Mouse (Mus musculus) forebrain, embryonic 11.5 days (tissue): Measurements from ENCODE around the gene Il17ra. TPM values are rescaled to one million over a fixed set of nuclear protein-coding genes. Genes with fewer than 3 reads are reported as not detected.
A peak's percentile ranks its signal among the peaks of the same experiment; 100 is the strongest.

ENCODE experiments used
- ATAC-seq: fragments of 200-750 bp; cut with Nextera tagmentation; replicated peaks from 2 replicates; pipeline ENCODE4 v1.8.0; 2017; ENCODE audit warnings: moderate TSS enrichment; ENCODE audit not compliant: low FRiP score
- DNase-seq: peaks from one replicate; pipeline ENCODE4 v3.0.0-alpha.2; 2017; ENCODE audit warnings: low spot score
- H3K27ac ChIP-seq: fragments of 300-500 bp; sonication (generic); 2 replicates; pipeline ENCODE4 v1.5.1; 2014; ENCODE audit warnings: low read depth, low read length
- H3K27me3 ChIP-seq: fragments of 300-500 bp; sonication (generic); 2 replicates; pipeline ENCODE4 v1.6.1; 2014; ENCODE audit warnings: mild to moderate bottlenecking, low read length, mixed read lengths; ENCODE audit not compliant: control insufficient read depth, insufficient read depth
- H3K36me3 ChIP-seq: fragments of 300-500 bp; sonication (generic); 2 replicates; pipeline ENCODE4 v1.6.1; 2014; ENCODE audit warnings: mild to moderate bottlenecking, low read length, moderate library complexity, mixed read lengths; ENCODE audit not compliant: control insufficient read depth, insufficient read depth
- H3K4me1 ChIP-seq: fragments of 300-500 bp; sonication (generic); replicated peaks from 2 replicates; pipeline ENCODE4 v1.6.1; 2014; ENCODE audit warnings: low read length, mixed read lengths; ENCODE audit not compliant: control insufficient read depth, insufficient read depth
- H3K4me2 ChIP-seq: fragments of 300-500 bp; sonication (generic); 2 replicates; pipeline ENCODE4 v1.6.1; 2014; ENCODE audit warnings: low read depth, mild to moderate bottlenecking, low read length, moderate library complexity, mixed read lengths; ENCODE audit not compliant: severe bottlenecking
- H3K4me3 ChIP-seq: fragments of 300-500 bp; sonication (generic); 2 replicates; pipeline ENCODE4 v1.5.1; 2014; ENCODE audit warnings: low read depth, low read length
- H3K9ac ChIP-seq: fragments of 300-500 bp; sonication (generic); 2 replicates; pipeline ENCODE4 v1.6.1; 2014; ENCODE audit warnings: low read length
- H3K9me3 ChIP-seq: fragments of 300-500 bp; sonication (generic); 2 replicates; pipeline ENCODE4 v1.6.1; 2016; ENCODE audit warnings: low read length, mixed read lengths; ENCODE audit not compliant: control insufficient read depth
- WGBS: fragments of 180-500 bp; shearing (Covaris S2); extraction: QIAGEN DNeasy Blood & Tissue Kit; methylation state at CpG from one replicate; pipeline ENCODE4 v1.1.7; 2014; 5-methylcytosine and 5-hydroxymethylcytosine counted together
- polyA plus RNA-seq: library from polyadenylated mRNA; unstranded; fragments of >200 nt; fragmentation: Nextera tagmentation; extraction: Ambion mirVana; gene quantifications from 2 replicates; pipeline ENCODE4 v1.2.1, GENCODE M21; 2014

Il17ra gene
- polyA plus RNA-seq, 1 experiment from 2014 or later: 3.6 TPM

- H3K27ac ChIP-seq: no peak overlapping the region
- peaks cover 22% of the 10 kb centered on the region for H3K27me3 ChIP-seq
- no peak for ATAC-seq
- no peaks in the 10 kb centered on the region for H3K9me3 ChIP-seq
- peaks cover 12% of the 10 kb centered on the region; the same call in 1 of the 2 replicates for H3K4me1 ChIP-seq
- no peak for DNase-seq
- WGBS: 84% methylated on average over 3 of the region's 3 CpGs
- no peak overlapping the region for H3K4me2 ChIP-seq
- no peak overlapping the region for H3K9ac ChIP-seq
- no peaks in the 10 kb centered on the region for H3K36me3 ChIP-seq
- H3K4me3 ChIP-seq: no peak overlapping the region
Observed at GRCm38 (mm10) chr6:120488647-120489046, 25.6 kb downstream of the Il17ra start.

DNA sequence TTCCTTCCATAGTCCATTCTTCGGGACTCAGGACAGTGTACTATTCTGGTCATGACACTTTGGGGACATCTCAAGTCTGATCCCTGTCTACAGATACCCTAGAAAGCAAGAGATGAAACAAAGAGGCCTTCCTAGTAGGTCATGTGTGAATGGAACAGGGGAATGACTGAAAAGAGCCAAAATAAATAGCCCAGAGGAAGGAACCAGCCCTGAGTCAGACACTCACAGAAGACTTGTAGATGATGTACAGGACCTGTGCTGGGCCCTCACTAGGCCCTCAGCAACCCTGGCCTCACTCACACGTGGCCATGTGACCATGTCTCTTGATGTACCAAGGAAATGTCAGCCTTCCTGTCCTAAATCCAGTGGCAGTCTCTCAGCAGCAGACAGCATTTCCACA lies 26.4 kb downstream of the Il17ra start:
- peaks cover 23% of the 10 kb centered on the region for H3K27me3 ChIP-seq
- no peak overlapping the region for H3K27ac ChIP-seq
- no peaks in the 10 kb centered on the region for H3K36me3 ChIP-seq
- peaks cover 14% of the 10 kb centered on the region; the same call in 1 of the 2 replicates for H3K4me1 ChIP-seq
- DNase-seq: no peak
- H3K9me3 ChIP-seq: no peaks in the 10 kb centered on the region
- WGBS: 70% methylated on average over 2 of the region's 2 CpGs
- H3K4me2 ChIP-seq: no peak overlapping the region; the same call in 1 of the 2 replicates
- no peak for ATAC-seq
- H3K9ac ChIP-seq: no peak overlapping the region
- no peak overlapping the region for H3K4me3 ChIP-seq

- Histone ChIP-seq H3K4me1 (peaks cover 15% of the 10 kb centered on the region; the same call in 1 of the 2 replicates), H3K9me3 (no peaks in the 10 kb centered on the region), H3K27me3 (peaks cover 26% of the 10 kb centered on the region), H3K36me3 (no peaks in the 10 kb centered on the region), H3K27ac (no peak overlapping the region), H3K4me3 (no peak overlapping the region), H3K4me2 (no peak overlapping the region; the same call in 1 of the 2 replicates), H3K9ac (no peak overlapping the region)
- 53% methylated on average over 7 of the region's 7 CpGs for WGBS
- ATAC-seq (no peak), DNase-seq (no peak)
Observed at GRCm38 (mm10) chr6:120491064-120491463, 28.0 kb downstream of the Il17ra start.

DNA sequence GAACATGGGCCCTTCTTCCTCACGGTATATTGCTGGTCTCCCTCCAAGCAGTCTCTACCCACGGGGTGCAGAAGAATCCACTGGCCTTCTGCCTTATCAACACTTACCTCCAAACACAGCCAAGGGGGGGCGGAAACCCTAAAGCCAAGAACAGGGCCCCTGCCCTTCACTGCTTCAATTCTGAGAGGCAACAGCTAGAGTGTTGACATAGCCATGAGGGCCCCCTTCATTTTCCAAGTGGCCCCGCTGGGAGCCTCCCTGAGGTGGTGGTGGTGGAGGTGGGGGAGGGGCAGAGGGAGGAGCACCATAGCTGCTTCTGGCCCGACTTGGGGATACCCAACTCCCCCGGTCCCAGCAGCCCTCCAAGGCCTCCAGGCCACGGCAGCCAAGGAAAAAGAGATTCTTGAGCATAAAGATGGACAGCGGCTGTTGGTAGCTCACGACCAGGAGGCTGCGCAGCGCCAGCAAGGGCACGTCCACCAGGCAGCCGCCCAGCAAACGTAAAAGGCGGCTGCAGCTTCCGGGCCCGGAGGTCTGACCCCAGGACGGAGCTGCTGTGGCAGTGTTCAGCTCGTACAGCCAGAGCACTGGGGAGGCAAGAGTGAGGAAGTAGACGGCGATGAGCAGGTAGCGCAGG lies 28.9 kb downstream of the Il17ra start:
- 12% methylated on average over 22 of the region's 22 CpGs for WGBS
- Histone ChIP-seq H3K27ac (no peak overlapping the region), H3K4me1 (peaks cover 15% of the 10 kb centered on the region; the same call in 1 of the 2 replicates), H3K4me2 (peak overlapping the region; percentile 93), H3K36me3 (no peaks in the 10 kb centered on the region), H3K9ac (no peak overlapping the region), H3K27me3 (peaks cover 26% of the 10 kb centered on the region), H3K4me3 (peak overlapping the region; percentile 70), H3K9me3 (no peaks in the 10 kb centered on the region)
- ATAC-seq (no peak), DNase-seq (no peak)

- H3K9ac ChIP-seq: peak overlapping the region; percentile 77
- H3K4me2 ChIP-seq: peak overlapping the region; percentile 93
- DNase-seq: peak; percentile 76
- WGBS: under 1% methylated on average over 81 of the region's 95 CpGs
- H3K27ac ChIP-seq: peak overlapping the region; percentile 78; the same call in 1 of the 2 replicates
- H3K4me1 ChIP-seq: peaks cover 15% of the 10 kb centered on the region; the same call in 1 of the 2 replicates
- ATAC-seq: peak; percentile 10
- no peaks in the 10 kb centered on the region for H3K36me3 ChIP-seq
- peaks cover 26% of the 10 kb centered on the region for H3K27me3 ChIP-seq
- peak overlapping the region; percentile 70 for H3K4me3 ChIP-seq
- H3K9me3 ChIP-seq: no peaks in the 10 kb centered on the region
Observed at GRCm38 (mm10) chr6:120492499-120493373, 29.7 kb downstream of the Il17ra start.

DNA sequence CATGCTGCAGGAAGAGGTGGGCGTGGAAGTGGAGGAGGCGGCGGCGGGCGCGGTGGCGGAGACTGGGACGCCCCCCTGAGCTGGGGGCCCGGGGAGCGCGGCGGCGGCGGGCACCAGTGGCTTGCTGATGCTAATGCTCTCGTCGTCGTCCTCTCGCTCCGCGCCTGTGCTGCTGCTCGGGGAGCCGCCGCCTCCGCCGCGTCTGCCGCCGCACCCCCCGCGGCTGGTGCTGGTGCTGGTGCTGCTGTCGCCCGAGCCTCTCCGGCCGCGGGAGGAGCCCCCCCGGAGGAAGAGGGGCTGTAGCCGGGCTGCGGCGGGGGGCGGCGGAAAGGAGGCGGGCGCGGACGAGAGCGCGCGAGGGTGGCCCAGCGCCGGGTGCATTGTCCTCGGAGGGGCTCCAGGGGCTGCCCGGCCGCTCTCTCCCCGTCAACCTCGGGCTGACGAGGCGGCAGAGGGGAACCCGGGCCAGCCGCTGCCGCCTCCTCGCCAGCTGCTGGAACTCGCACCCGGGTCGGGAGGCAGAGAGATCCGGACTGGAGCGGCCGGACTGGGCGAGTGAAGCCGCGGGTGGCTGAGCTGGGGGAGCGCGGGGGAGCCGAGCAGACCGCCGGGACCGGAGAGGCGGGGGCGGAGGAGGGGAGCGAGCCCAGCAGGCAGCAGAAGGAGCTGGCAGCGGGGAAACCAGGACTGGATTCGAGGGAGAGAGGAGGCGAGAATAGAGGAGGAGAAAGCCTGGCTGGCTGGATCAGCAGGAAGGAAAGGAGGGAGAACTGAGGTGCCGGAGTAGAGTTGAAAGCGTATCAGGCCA lies 30.5 kb downstream of the Il17ra start, which contains the start of gene Tmem121b:
Gene Tmem121b, minus strand, starts transcription at position 434 of the 808 bp plus-strand sequence.
- under 1% methylated on average over 67 of the region's 84 CpGs for WGBS
- Histone ChIP-seq H3K27me3 (peaks cover 26% of the 10 kb centered on the region), H3K4me1 (peaks cover 15% of the 10 kb centered on the region; the same call in 1 of the 2 replicates), H3K36me3 (no peaks in the 10 kb centered on the region), H3K9me3 (no peaks in the 10 kb centered on the region), H3K4me3 (peak within 1 kb of the TSS; percentile 70), H3K27ac (peak within 1 kb of the TSS; percentile 78), H3K4me2 (peak within 1 kb of the TSS; percentile 93), H3K9ac (peak within 1 kb of the TSS; percentile 77)
- DNase-seq (peak; percentile 93), ATAC-seq (peak; percentile 87)

DNA sequence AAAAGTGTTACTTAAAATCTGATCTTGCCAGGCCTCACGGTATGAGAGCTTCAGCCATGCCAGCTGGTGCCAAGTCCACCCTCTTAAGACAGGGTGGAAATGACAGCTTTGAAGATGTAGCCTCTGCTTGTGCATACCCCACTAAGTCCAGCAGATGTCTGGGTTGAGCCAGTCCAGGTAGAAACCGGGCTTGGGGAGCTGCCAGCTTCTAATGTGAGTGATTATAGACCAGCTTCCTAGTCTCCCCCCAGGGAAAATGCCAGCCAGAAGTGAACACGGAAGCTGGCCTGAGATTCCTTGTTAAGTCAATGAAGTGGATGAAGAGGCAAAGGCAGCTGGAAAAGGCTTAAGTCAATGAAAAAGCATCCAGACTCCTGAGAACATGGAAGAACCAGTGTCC lies 33.5 kb downstream of the Il17ra start:
- Histone ChIP-seq H3K9ac (no peak overlapping the region), H3K4me2 (no peak overlapping the region), H3K36me3 (no peaks in the 10 kb centered on the region), H3K27ac (no peak overlapping the region), H3K4me1 (peaks cover 11% of the 10 kb centered on the region; the same call in 1 of the 2 replicates), H3K9me3 (no peaks in the 10 kb centered on the region), H3K27me3 (peaks cover 20% of the 10 kb centered on the region), H3K4me3 (no peak overlapping the region)
- 69% methylated on average over 3 of the region's 3 CpGs for WGBS
- DNase-seq (no peak), ATAC-seq (no peak)

GRCm38 (mm10) chr6:120504051-120504450 lies 41.0 kb downstream of the Il17ra start:
- Histone ChIP-seq H3K4me3 (no peak overlapping the region), H3K9me3 (no peaks in the 10 kb centered on the region), H3K9ac (no peak overlapping the region), H3K36me3 (no peaks in the 10 kb centered on the region), H3K4me2 (no peak overlapping the region), H3K27me3 (no peaks in the 10 kb centered on the region), H3K4me1 (no peaks in the 10 kb centered on the region), H3K27ac (no peak overlapping the region)
- no peak for DNase-seq
- no peak for ATAC-seq
- 69% methylated on average over 3 of the region's 3 CpGs for WGBS
